Mouse (Mus musculus) liver, embryonic 12.5 days (tissue): ENCODE measurements around the gene Tbc1d10c. TPM values are rescaled to one million over a fixed set of nuclear protein-coding genes. Genes with fewer than 3 reads are reported as not detected.

Source experiments
- ATAC-seq: fragments of 200-750 bp; cut with Nextera tagmentation; 2 replicates; pipeline ENCODE4 v1.8.0; 2017; ENCODE audit warnings: moderate number of reproducible peaks, mild to moderate bottlenecking, moderate library complexity
- H3K27ac ChIP-seq: fragments of 300-500 bp; sonication (generic); 2 replicates; pipeline ENCODE4 v1.5.1; 2016; ENCODE audit warnings: mild to moderate bottlenecking
- H3K27me3 ChIP-seq: fragments of 300-500 bp; sonication (generic); replicated peaks from 2 replicates; pipeline ENCODE4 v1.6.1; 2016; ENCODE audit warnings: mild to moderate bottlenecking, moderate library complexity
- H3K36me3 ChIP-seq: fragments of 300-500 bp; sonication (generic); 2 replicates; pipeline ENCODE4 v1.6.1; 2016; ENCODE audit warnings: mild to moderate bottlenecking, moderate library complexity
- H3K4me1 ChIP-seq: fragments of 300-500 bp; sonication (generic); 2 replicates; pipeline ENCODE4 v1.6.1; 2016
- H3K4me2 ChIP-seq: fragments of 300-500 bp; sonication (generic); 2 replicates; pipeline ENCODE4 v1.6.1; 2016; ENCODE audit warnings: mild to moderate bottlenecking, moderate library complexity
- H3K4me3 ChIP-seq: fragments of 300-500 bp; sonication (generic); 2 replicates; pipeline ENCODE4 v1.5.1; 2016; ENCODE audit warnings: mild to moderate bottlenecking, moderate library complexity
- H3K9ac ChIP-seq: fragments of 300-500 bp; sonication (generic); 2 replicates; pipeline ENCODE4 v1.6.1; 2016; ENCODE audit warnings: mild to moderate bottlenecking, moderate library complexity
- H3K9me3 ChIP-seq: fragments of 300-500 bp; sonication (generic); replicated peaks from 2 replicates; pipeline ENCODE4 v1.6.1; 2016; ENCODE audit warnings: mild to moderate bottlenecking, moderate library complexity
- WGBS: fragments of 180-500 bp; shearing (Covaris S2); methylation state at CpG from one replicate; pipeline ENCODE4 v1.1.7; 2016; ENCODE audit not compliant: insufficient replicate concordance; 5-methylcytosine and 5-hydroxymethylcytosine counted together
- polyA plus RNA-seq: library from polyadenylated mRNA; unstranded; fragments of >200 nt; fragmentation: Nextera tagmentation; extraction: Ambion mirVana; gene quantifications from 2 replicates; pipeline ENCODE4 v1.2.1, GENCODE M21; 2016

The Tbc1d10c gene
- polyA plus RNA-seq, 1 experiment from 2014 or later = 4.9 TPM

DNA sequence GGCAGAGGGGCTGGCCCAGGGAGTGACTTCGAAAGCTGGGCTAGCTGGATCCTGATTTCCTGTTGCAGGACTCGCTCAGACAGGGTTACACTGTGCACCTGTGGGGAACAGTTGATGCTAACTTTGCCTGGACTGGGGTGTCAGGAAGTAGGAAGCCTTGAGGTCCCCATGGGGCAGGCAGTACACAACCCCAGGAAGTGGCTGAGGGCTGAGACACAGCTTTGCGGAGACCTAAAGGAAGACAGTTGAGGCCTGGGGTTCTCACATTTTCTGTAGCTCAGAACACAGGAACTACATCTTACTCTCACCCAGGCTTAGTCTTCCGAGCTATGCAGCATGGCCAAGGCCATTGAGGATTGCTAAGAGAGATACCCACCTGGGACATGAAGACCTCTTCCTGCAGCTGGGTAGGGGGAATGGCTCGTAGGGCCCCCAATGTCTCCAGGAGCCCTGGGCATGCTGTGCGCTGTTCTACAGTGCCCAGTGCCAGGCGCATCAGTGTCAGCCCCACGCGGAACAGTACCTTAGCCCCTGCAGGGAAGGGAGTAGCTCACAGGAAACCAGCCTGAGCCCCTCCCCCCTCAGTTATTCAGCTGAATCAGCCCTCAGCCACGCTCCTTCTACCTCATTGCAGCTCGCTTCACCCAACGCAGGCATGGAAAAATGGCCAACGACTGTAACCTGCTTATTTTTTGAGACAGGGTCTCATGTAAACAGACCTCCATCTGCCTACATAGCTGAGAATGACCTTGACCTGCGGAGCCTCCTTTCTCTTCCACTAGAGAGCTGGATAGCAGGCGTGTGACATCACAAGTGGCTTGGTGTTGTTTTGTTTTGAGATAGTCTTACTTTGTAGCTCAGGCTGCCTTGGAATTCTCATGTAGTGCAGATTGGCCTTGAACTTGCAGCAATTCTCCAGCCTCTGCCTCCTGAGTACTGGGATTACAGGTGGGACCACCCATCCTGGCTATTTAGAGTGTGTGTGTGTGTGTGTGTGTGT, 5.8 kb downstream of the Tbc1d10c start:
- ATAC-seq = peak; percentile 33; the same call in 1 of the 2 replicates

DNA sequence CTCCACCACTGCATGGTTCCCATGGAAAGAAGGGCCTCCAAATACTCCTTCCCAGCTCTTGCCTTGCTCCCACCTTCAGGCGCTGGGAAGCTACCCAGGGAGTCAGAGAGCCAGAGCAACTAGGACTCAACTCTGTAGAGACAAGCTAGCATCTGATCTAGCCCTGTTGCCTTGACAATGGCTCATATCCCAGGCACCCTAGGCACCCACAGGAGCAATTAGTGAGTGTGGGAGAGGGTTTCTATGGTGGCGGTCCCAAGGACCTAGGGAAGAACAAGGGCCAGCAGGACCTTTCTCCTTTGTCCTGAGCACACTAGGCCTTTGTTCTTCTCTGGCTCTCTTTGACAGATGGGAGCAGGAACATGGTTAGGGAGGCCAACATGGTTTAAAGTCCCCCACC, 7.4 kb downstream of the Tbc1d10c start:
- ATAC-seq = no peak
- H3K4me3 ChIP-seq = no peak overlapping the region
- H3K27ac ChIP-seq = no peak overlapping the region
- H3K9me3 ChIP-seq = no peaks in the 10 kb centered on the region
- H3K9ac ChIP-seq = no peak overlapping the region
- H3K36me3 ChIP-seq = no peaks in the 10 kb centered on the region
- 64% methylated on average over 2 of the region's 2 CpGs for WGBS
- peaks cover 28% of the 10 kb centered on the region for H3K4me1 ChIP-seq
- H3K4me2 ChIP-seq = no peak overlapping the region
- no peaks in the 10 kb centered on the region for H3K27me3 ChIP-seq

More for the DNA sequence above, 5.8 kb downstream of the Tbc1d10c start:
- Histone ChIP-seq H3K9me3 (no peaks in the 10 kb centered on the region), H3K36me3 (no peaks in the 10 kb centered on the region), H3K4me3 (no peak overlapping the region), H3K4me2 (peak overlapping the region; percentile 20), H3K9ac (no peak overlapping the region), H3K27me3 (no peaks in the 10 kb centered on the region), H3K27ac (peak overlapping the region; percentile 61), H3K4me1 (peaks cover 30% of the 10 kb centered on the region)
- 33% methylated on average over 15 of the region's 15 CpGs for WGBS

DNA sequence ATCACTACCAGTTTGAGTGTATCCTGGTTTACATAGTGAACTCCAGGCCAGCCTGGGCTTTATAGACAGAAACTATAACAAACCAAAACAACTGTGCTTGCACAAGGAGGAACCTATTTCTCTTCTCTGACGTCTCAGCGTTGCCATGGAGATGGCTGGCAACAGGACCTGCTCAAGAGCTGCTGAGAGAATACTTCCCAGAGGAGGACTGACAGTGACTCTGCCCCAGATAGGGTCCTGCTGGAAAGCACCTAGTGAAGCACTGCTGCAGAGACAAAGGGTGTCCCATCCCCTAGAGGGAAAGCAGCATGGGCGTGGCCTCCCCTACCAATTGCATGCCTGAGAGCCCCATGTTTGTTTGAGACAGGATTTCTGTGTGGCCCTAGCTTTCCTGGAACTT, 9.2 kb downstream of the Tbc1d10c start:
- ATAC-seq = no peak
- Histone ChIP-seq H3K4me1 (peaks cover 24% of the 10 kb centered on the region), H3K9ac (no peak overlapping the region), H3K4me3 (no peak overlapping the region), H3K36me3 (no peaks in the 10 kb centered on the region), H3K4me2 (no peak overlapping the region), H3K9me3 (no peaks in the 10 kb centered on the region), H3K27me3 (peaks cover 2% of the 10 kb centered on the region), H3K27ac (no peak overlapping the region)
- 40% methylated on average over 3 of the region's 3 CpGs for WGBS

DNA sequence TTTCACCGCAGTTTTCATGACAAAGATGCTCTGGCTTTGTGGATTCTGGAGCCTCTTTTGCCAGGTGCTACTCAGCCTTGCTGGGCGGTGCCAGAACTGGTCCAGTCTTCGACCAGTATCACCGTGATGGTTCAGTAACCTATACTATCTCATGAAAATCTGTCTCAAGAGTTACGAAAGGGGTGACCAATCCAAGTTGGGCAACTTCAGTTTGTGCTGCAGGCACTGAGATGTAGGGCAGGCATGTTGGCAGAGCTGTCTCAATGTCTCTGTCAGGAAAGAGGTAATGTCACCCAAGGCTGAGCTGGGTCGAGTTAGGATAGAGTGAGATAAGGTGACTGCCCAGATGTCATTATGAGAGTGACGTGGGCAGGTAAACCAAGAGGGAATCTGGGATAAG, 10.7 kb downstream of the Tbc1d10c start:
- Histone ChIP-seq H3K27ac (no peak overlapping the region), H3K4me1 (peaks cover 22% of the 10 kb centered on the region), H3K36me3 (no peaks in the 10 kb centered on the region), H3K27me3 (peaks cover 8% of the 10 kb centered on the region), H3K4me2 (no peak overlapping the region), H3K9ac (no peak overlapping the region), H3K9me3 (no peaks in the 10 kb centered on the region), H3K4me3 (no peak overlapping the region)
- 64% methylated on average over 7 of the region's 7 CpGs for WGBS
- no peak for ATAC-seq

DNA sequence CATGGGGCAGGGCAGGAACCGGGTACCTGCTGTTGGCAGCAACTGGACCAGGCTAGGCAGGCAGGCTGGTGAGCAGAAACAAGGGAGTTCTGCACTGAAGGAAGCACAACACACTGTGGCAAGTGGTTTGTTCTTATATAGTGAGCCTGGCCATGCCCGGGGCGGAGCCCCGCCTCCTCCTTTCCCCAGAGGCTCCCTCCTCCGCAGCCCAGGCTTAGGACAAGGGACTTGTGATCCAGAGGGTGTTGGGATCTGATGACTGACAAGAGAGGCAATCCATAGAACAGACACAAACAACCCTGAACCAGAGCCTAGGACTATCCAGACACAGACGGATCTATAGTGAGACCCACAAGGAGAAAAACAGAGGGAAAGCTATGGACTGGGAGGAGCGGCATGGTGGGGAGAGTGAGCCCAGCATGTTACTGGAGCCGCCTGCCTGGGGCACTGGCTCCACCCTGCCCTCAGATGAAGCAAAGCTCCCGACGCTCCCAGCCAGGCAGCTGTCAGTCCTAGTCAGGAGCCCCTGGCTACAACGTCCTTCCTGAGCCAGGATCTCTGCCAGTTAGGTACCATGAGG, 15.6 kb downstream of the Tbc1d10c start, which contains the start of gene Carns1:
Carns1 (minus strand) TSS at position 112 of the 580 bp plus-strand sequence.
- peaks cover 19% of the 10 kb centered on the region for H3K27me3 ChIP-seq
- 20% methylated on average over 11 of the region's 11 CpGs for WGBS
- H3K9ac ChIP-seq = no peak within 1 kb of the TSS
- ATAC-seq = 0 out of 2 replicates have a peak, but pooled peaks have one; percentile 11
- H3K4me1 ChIP-seq = peaks cover 28% of the 10 kb centered on the region
- H3K4me2 ChIP-seq = peak within 1 kb of the TSS; percentile 31
- H3K4me3 ChIP-seq = no peak within 1 kb of the TSS
- H3K36me3 ChIP-seq = no peaks in the 10 kb centered on the region
- no peaks in the 10 kb centered on the region for H3K9me3 ChIP-seq
- no peak within 1 kb of the TSS for H3K27ac ChIP-seq

DNA sequence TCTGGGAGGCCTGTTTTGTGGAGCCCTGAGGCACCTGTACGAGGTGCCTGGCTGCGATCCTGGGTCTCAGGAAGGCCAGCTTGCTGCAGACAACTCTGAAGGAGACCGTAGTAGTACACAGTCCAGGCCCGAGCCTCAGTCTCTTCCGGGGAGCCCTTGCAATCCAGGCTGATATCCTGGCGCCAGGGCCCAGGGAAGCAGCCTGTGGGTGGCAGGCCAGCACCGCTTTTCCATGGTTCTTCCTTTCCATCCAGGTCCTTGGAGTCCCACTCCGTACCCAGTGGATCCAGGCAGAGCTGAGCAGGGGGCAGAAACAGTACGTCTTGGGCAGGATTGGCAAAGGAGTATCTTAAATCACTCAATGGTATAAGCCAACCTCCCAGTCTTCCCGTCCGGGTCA, 18.2 kb downstream of the Tbc1d10c start:
- 69% methylated on average over 11 of the region's 11 CpGs for WGBS
- H3K4me2 ChIP-seq = no peak overlapping the region
- H3K36me3 ChIP-seq = no peaks in the 10 kb centered on the region
- H3K27ac ChIP-seq = no peak overlapping the region
- no peak for ATAC-seq
- no peaks in the 10 kb centered on the region for H3K9me3 ChIP-seq
- H3K4me3 ChIP-seq = no peak overlapping the region
- H3K4me1 ChIP-seq = peaks cover 47% of the 10 kb centered on the region
- peaks cover 19% of the 10 kb centered on the region for H3K27me3 ChIP-seq
- H3K9ac ChIP-seq = no peak overlapping the region

DNA sequence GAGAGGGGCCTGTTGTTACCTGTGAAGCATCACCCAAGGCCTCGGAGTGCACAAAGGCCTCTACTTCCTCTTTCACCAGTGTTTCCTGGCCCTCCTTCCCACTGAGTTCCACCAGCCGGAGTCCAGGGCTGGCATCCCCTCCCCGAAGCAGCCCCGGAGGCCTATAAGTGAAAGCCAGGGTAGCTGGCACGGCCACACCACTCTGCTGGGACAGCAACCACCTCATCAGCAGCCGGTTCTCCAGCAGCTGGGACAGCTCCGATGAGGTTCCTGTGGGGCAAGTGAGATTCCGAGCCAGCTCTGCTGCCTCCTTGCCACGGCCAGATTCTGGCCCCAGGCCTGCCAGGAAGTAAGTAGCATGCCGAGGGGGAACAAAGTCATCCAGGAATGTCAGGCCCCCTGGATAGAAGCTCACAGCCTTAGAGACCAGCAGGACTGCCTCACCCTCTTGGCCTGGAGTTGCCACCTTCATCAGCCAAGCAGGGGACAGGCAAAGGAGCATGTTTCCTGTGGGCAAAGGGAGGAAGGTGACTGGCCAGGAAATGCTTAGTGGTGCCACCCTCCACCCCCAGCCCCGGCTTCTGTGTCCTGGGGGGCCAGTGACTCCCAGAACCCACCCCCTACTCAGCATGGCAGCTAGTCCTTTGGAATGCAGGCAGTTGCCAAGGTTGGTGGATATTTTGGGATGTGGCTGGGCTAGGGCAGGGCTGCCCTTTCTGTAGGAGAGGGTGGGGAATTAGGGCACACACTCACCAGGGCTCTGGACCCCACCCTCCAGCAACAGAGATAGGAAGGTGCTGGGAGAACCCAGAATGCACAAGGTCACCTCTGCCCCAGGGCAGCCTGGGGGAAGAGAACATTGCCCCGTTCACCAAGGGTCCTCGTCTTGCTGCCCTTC, 19.4 kb downstream of the Tbc1d10c start:
- peaks cover 15% of the 10 kb centered on the region for H3K27me3 ChIP-seq
- ATAC-seq = no peak
- no peak overlapping the region for H3K9ac ChIP-seq
- WGBS = 56% methylated on average over 13 of the region's 13 CpGs
- H3K9me3 ChIP-seq = no peaks in the 10 kb centered on the region
- no peak overlapping the region for H3K4me2 ChIP-seq
- H3K36me3 ChIP-seq = no peaks in the 10 kb centered on the region
- H3K4me3 ChIP-seq = no peak overlapping the region
- H3K4me1 ChIP-seq = peaks cover 59% of the 10 kb centered on the region
- no peak overlapping the region for H3K27ac ChIP-seq

DNA sequence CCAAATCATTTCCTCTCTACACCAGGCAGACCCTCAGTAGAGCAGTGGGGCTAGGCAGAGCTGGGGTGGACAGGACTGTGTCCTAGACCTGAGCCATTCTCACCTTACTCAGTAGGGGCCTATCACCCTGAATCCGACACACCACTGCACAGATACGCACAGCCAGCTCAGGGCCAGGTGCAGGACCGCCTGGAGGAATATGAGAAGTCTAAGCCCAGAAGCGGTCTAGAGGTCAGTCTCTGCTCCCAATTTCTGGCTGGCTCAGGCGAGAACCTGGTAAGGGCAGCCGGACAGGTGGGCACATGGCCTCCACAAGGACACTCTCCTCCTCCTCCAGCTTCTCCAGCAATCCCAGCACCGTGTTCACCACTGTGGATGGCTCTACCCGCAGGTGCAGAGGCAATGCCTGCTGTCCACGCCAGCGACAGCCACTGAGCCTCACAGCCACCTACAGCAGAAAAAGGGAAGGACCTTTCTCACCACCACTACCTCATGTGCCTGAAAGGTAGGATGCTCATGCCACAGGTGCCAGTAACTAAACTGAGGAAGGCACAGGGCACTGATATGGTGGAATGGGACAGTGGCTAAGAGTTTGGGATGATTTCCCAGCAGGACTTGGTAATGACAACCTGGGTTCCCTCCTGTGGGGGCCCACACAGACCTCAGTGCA, 20.2 kb downstream of the Tbc1d10c start:
- Histone ChIP-seq H3K9me3 (no peaks in the 10 kb centered on the region), H3K27ac (no peak overlapping the region), H3K4me3 (no peak overlapping the region), H3K27me3 (peaks cover 11% of the 10 kb centered on the region), H3K4me1 (peaks cover 59% of the 10 kb centered on the region), H3K36me3 (no peaks in the 10 kb centered on the region), H3K4me2 (no peak overlapping the region), H3K9ac (no peak overlapping the region)
- no peak for ATAC-seq
- 79% methylated on average over 10 of the region's 10 CpGs for WGBS

DNA sequence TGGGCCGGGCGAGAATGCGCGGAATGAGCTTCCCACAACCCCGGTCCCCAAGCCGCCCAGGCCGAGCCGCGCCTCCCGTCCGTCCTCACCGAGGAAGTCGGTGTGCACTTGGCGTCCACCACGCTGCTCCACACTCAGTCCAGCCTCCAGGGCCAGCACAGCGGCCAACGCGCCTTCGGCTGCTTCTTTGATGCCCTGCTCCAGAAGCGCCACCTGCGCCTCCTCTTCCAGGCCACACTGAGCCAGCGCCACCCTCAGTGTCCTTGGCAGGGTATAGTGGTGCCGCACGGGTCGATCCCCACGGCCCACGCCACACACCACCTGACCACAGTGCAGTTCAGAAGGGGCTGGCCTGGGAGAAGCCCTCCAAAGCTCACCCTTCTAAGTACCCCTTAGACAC, 21.3 kb downstream of the Tbc1d10c start:
- peak overlapping the region; percentile 82 for H3K9ac ChIP-seq
- peaks cover 57% of the 10 kb centered on the region for H3K4me1 ChIP-seq
- peaks cover 11% of the 10 kb centered on the region; the same call in 1 of the 2 replicates for H3K27me3 ChIP-seq
- H3K4me2 ChIP-seq = peak overlapping the region; percentile 97
- peak overlapping the region; percentile 81 for H3K27ac ChIP-seq
- peak; percentile 41 for ATAC-seq
- H3K36me3 ChIP-seq = no peaks in the 10 kb centered on the region
- 16% methylated on average over 27 of the region's 27 CpGs for WGBS
- no peaks in the 10 kb centered on the region for H3K9me3 ChIP-seq
- H3K4me3 ChIP-seq = peak overlapping the region; percentile 62

DNA sequence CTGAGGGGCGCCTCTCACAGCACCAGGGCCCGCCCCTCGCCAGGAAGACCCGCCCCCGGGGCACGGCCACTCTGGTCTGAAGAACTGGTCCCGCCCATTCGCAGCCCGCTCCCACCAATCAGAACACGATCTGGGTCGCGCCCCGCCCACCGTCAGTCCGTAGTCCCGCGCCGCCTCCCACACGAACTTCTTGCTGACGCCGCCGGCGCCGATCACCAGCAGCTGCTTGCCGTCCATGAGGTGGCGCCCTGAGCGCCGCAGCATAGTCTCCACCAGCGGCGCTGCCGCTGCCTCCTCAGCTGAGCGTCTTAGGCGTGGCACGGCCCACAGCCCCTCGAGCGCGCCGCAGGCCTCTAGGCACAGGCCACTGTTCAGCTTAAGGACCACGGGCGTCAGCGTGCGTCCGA, 21.7 kb downstream of the Tbc1d10c start:
- peaks cover 6% of the 10 kb centered on the region; the same call in 1 of the 2 replicates for H3K27me3 ChIP-seq
- no peaks in the 10 kb centered on the region for H3K9me3 ChIP-seq
- H3K4me3 ChIP-seq = peak overlapping the region; percentile 62
- ATAC-seq = peak; percentile 94
- peaks cover 61% of the 10 kb centered on the region for H3K4me1 ChIP-seq
- 2% methylated on average over 43 of the region's 43 CpGs for WGBS
- no peaks in the 10 kb centered on the region for H3K36me3 ChIP-seq
- H3K9ac ChIP-seq = peak overlapping the region; percentile 82
- H3K4me2 ChIP-seq = peak overlapping the region; percentile 97
- peak overlapping the region; percentile 81 for H3K27ac ChIP-seq
